Mouse (Mus musculus): ENCODE results near the gene Cxcl10. TPM values are rescaled to one million over a fixed set of nuclear protein-coding genes. Genes with fewer than 3 reads are reported as not detected.
A peak's percentile ranks its signal among the peaks of the same experiment; 100 is the strongest.

Cxcl10 gene
- total RNA-seq, 2 experiments from 2014 or later, result 4.6 TPM; not detected in 1

DNA sequence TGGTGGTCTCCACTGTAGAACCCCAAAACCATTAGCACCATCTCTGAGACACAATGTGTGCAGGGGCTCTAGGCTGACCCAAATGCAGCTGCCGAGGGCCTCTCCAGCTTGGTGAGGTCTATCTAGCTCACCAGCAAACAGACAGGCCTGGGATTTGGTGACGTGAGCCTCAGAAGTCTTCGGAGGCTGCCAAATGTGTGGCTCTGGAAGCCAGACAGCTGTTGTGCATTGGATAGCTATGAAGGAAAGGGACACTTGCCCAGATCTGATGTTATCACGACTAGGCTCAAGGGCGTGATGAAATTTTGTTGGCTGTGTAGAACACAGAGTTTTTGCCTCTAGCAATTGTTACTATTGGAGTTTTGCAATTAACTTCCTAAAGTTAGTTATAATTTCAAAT lies 25.4 kb downstream of the Cxcl10 start:
- ATAC-seq (replicated peaks; ENCODE audit: poor library complexity, severe bottlenecking), result no peak

DNA sequence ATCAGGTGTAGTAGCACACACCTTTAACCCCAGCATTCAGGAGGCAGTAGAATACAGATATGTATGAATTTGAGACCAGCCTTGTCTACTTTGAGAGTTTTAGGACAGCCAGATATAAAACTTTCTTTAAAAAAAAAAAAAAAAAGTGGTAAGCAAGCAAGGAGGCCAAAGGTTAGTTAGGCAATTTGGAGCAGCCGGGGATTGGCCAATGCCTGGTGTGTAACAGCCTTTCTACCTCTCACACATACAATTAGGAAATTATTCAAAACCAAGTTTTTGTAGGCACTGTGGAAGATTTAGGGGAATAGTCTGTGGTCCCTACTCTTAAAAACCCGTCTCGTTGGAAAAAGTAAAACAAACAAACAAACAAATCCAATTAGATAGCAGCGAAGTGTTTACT lies 26.1 kb downstream of the Cxcl10 start:
- peak; percentile 43 for ATAC-seq (replicated peaks; ENCODE audit: poor library complexity, severe bottlenecking)

DNA sequence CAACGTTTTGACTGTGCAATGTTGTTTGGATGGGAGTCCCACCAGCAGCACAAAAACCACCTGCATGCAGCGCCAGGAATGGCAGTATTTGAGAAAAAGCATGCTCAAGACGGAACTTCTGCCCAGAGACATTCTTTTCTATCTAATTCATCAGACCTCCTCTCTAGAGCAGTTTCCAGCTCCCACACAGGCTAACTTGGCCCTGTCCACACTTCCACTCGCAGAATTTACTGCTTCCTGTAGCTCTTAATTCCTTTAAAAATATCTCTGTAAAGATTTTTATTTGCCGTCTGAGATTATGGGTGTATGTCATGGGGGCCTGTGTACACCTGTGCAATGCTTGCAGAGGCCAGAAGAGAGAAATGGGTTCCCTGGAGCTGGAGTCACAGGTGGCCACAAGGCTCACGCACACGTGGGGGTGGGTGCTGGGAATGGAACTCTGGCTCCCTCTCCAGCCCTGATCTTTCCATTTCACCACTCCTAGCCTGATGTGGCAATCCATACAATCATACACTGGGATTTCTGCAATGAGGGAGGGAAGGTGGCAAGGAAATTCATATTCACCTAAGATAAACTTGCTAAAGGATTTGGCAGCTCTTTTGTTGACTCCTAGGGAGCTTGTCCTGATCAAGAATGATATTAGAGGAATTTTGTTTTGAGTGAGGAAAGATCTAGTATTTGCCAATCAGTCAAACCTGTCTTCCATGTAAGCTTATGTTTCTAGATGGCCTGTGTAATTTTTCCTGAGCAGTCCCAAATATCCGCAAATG lies 26.9 kb downstream of the Cxcl10 start:
- ATAC-seq (replicated peaks; ENCODE audit: poor library complexity, severe bottlenecking), result no peak

DNA sequence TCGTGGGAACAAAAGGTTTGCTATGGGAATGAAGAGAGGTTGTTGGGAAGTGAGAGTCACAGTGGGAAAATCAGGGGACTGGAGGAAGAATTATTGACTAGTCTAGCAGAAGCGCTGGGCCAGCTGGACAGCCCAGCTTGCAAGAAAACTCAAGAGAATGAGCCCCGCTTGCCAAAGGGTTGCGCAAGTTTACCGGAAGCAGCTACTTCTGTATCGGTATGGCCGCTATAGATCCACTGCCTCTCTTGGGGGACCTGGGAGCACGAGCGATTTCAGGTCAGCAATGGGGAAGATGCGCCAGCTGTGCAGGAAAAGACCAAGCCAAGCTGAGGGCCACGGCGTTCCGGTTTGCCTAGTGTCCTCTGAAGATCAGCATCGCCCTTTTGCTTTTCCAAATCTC lies 30.1 kb downstream of the Cxcl10 start:
- peak; percentile 83 for ATAC-seq (replicated peaks; ENCODE audit: poor library complexity, severe bottlenecking)

DNA sequence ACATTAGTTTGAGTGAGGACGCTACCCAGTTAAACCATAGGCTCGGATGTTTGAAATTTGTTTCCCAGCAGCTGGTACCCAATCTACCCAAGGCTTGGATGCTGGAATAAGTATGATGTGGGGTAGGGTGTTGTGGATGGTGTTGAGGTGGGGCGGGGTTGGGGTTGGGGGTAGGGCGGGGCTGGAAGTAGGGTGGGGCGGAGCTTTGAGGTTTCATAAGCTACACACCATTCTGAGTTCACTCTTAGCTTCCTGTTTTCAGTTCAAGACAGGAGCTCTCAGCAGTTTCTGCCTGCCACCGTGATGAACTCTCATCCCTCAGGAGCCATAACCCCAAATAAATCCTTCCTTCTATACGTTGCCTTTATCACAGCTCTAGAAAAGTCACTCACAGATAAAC lies 30.6 kb downstream of the Cxcl10 start:
- ATAC-seq (replicated peaks; ENCODE audit: poor library complexity, severe bottlenecking), result peak; percentile 74

DNA sequence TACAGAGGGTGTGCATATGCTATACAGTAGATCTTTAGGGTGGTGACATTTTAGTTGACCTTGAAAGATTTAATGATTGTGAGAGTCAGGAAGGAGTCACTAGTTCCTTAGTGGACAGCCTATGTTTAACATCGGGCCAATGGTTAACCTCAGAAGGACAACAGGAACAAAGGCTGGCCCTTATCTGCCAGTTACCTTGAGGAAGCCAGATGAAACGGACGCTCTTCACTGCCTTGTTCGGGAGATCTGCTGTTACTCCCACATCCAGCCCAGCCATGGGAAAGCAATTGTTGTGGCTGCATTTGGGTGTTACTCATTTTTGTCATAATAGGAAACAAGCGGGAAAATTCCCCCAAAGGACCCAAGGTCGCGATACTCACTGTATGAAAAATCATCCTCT lies 34.9 kb downstream of the Cxcl10 start:
- ATAC-seq (replicated peaks; ENCODE audit: poor library complexity, severe bottlenecking), result no peak

DNA sequence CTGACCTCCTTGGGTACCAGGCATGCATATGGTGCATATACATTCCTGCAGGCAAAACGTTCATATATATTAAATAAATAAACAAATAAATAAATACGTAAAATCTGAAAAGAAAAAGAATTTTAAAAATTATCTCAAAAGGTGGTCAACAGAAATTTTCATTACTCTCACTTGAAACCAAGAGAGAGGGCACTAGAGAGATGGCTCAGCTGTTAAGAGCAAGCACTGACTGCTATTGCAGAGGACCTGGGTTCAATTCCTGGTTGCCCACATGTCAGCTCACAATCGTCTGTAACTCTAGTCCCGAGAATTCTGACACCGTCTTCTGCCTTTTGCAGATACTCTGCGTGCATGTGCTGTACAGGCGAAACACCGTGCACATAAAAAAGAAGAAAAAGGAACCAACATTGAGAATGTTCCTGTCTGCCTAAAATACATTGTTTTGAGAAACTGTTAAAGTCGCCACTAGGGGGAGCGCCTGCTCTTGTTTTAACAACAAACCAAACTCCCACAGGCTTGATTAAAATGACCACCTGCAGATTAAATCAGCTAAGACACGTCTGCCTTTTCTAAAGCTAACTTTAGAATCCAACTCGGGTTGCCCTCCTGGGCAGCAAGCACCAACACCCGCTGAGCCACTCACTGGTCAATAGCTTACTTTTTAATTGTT lies 36.5 kb downstream of the Cxcl10 start:
- peak; percentile 54 for ATAC-seq (replicated peaks; ENCODE audit: poor library complexity, severe bottlenecking)

DNA sequence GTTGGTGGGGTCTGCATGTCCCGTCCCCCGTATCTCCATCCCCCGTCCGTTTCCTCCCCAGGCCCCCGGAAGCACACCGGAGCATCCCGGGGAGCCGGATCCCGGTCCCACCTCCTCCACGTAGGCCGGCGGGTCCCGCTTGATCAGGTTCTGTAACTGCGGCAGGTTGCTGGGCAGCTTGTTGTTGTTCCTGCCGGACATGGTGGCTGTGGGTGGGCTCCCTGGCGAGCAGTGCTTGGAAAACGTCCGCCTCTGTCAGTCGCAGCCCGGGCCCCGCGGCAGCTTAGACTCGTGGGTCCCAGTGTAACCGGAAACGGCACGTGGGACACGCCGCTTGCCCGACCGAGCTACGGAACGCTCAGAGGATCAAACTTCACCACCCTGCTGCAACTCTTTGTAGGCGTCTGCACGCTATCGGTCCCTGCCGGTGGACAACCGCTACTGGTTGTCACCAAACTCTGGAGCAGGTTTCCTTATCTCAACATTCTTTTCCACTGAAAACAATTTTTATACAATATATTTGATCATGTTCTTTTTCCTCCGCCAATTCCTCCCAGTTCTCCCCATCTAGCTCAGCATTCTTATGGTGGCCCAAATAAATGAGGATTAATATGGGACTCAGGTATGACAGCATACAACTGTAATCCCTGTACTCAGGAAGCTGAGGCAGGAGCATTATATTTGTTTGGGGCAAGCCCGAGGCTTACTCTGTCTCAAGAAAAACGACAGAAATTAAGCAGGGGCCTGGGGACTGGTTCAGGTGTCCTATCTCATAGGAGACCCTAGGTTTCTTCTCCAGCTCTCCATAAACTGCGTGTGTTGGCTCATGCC lies 38.8 kb downstream of the Cxcl10 start, which contains the start of gene Sdad1:
Sdad1 (minus strand) TSS at position 799 of the 831 bp plus-strand sequence.
- ATAC-seq (replicated peaks; ENCODE audit: poor library complexity, severe bottlenecking), result peak; percentile 94

DNA sequence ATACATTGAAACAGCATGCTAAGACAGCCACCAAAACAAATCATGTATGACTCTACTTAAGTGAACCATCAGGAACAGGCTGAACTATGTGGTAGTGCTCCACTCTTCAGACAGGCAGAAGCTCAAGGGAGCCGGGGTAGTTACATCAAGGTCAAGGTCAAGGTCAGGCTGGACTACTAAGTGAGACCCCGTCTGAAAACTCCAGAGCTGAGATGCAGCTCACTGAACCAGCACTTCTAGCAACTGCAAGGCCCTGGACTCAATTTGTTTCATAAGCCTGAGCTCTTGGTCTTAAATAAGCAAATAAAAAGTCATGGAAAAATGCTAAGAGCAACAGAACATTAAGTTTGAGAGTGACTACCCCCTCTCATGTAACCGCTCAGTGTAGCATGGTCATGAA lies 44.4 kb downstream of the Cxcl10 start:
- no peak for ATAC-seq (replicated peaks; ENCODE audit: poor library complexity, severe bottlenecking)

DNA sequence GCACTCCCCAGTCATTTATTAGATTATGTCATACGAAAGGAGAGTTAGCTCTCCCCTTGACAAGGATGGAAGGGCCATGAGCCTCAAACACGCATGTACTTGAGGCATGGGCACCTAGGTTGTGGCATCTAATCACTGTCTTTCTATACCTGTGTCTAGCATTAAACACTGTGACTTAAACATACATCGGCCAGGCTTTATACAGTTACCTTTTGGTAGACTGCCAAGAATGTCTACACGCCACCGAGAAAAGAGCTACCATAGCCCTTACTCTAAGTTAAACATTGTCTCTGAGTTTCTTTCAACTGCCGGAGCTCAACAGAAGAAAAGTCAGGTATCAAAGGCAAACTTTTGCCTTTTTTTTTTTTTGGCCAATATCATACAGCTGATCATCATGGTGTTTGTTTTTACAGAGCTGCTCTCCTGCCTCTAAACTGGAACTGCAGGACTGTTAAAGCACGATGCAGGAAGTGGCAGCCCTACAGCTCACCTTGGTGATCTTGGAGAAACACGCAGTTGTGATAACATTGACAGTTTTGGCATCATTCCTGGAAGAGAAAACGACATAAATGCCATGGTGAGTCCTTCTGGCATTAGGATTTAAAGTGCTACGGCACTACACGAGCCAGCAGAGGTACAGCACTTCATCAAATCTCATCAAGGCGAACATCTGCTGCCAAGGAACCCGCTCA lies 46.4 kb downstream of the Cxcl10 start:
- ATAC-seq (replicated peaks; ENCODE audit: poor library complexity, severe bottlenecking), result no peak

Other genes with a start within 250 kb of the Cxcl10 start
- gene Uso1, start 211.0 kb downstream of the Cxcl10 start, total RNA-seq (2014; fragmentation: Nextera tagmentation), result 49.7 and 51.3 TPM in 2 replicates
- gene Uso1, start 211.0 kb downstream of the Cxcl10 start, total RNA-seq (2017), result 23.7 and 28.1 TPM in 2 replicates
- gene U90926, start 133.5 kb downstream of the Cxcl10 start, total RNA-seq (2014; fragmentation: Nextera tagmentation), result not detected in 2 replicates
- gene U90926, start 133.5 kb downstream of the Cxcl10 start, total RNA-seq (2017), result not detected in 2 replicates
- gene Ppef2, start 92.6 kb downstream of the Cxcl10 start, total RNA-seq (2014; fragmentation: Nextera tagmentation), result not detected in 2 replicates
- gene Ppef2, start 92.6 kb downstream of the Cxcl10 start, total RNA-seq (2017), result not detected in 2 replicates
- gene Naaa, start 70.7 kb downstream of the Cxcl10 start, total RNA-seq (2014; fragmentation: Nextera tagmentation), result 5.8 and 17.9 TPM in 2 replicates
- gene Naaa, start 70.7 kb downstream of the Cxcl10 start, total RNA-seq (2017), result 7.2 and 11.9 TPM in 2 replicates
- gene Sdad1, start 38.4 kb downstream of the Cxcl10 start, total RNA-seq (2014; fragmentation: Nextera tagmentation), result 41.2 and 46.9 TPM in 2 replicates
- 67.5 and 84.2 TPM in 2 replicates for gene Sdad1, start 38.4 kb downstream of the Cxcl10 start, total RNA-seq (2017)
- not detected in 2 replicates for gene Cxcl9, start 20.8 kb downstream of the Cxcl10 start, total RNA-seq (2014; fragmentation: Nextera tagmentation)
- 0.22 and 0.52 TPM in 2 replicates for gene Cxcl9, start 20.8 kb downstream of the Cxcl10 start, total RNA-seq (2017)
- gene Art3, start 17.1 kb downstream of the Cxcl10 start, total RNA-seq (2014; fragmentation: Nextera tagmentation), result 1.1 TPM in 1 of 2 replicates, not detected in the other
- gene Art3, start 17.1 kb downstream of the Cxcl10 start, total RNA-seq (2017), result 4.8 TPM in 1 of 2 replicates, not detected in the other
- gene Nup54, start 86.3 kb upstream of the Cxcl10 start, total RNA-seq (2014; fragmentation: Nextera tagmentation), result 45.1 and 73.9 TPM in 2 replicates
- gene Nup54, start 86.3 kb upstream of the Cxcl10 start, total RNA-seq (2017), result 82.6 and 103 TPM in 2 replicates
- gene Scarb2, start 157.9 kb upstream of the Cxcl10 start, total RNA-seq (2014; fragmentation: Nextera tagmentation), result 17.2 and 20.9 TPM in 2 replicates
- gene Scarb2, start 157.9 kb upstream of the Cxcl10 start, total RNA-seq (2017), result 41.2 and 43.1 TPM in 2 replicates
- not detected in 2 replicates for gene Fam47e, start 206.2 kb upstream of the Cxcl10 start, total RNA-seq (2014; fragmentation: Nextera tagmentation)
- gene Fam47e, start 206.2 kb upstream of the Cxcl10 start, total RNA-seq (2017), result not detected in 2 replicates